Mouse (Mus musculus) bone marrow, adult 2 months (tissue): Measurements from ENCODE around the gene Acads. TPM values are rescaled to one million over a fixed set of nuclear protein-coding genes. Genes with fewer than 3 reads are reported as not detected.

Source experiments
- H3K27ac ChIP-seq: fragments of 200-500 bp; 2 replicates; pipeline ENCODE4 v1.5.1; 2012; ENCODE audit warnings: low read depth, mild to moderate bottlenecking, control low read depth, inconsistent platforms, low read length; ENCODE audit not compliant: control insufficient read depth, poor library complexity, insufficient read depth
- H3K4me1 ChIP-seq: fragments of 200-500 bp; 2 replicates; pipeline ENCODE4 v1.6.1; 2011; ENCODE audit warnings: low read length; ENCODE audit not compliant: control insufficient read depth, insufficient read depth
- H3K4me3 ChIP-seq: fragments of 200-500 bp; replicated peaks from 2 replicates; pipeline ENCODE3; 2011; ENCODE audit warnings: mild to moderate bottlenecking, low read depth, low read length, control low read depth; ENCODE audit not compliant: control insufficient read depth
- CTCF ChIP-seq: fragments of 200-500 bp; IDR thresholded peaks from 2 replicates; pipeline ENCODE4 v1.5.1; 2011; ENCODE audit warnings: low read length, control low read depth; ENCODE audit not compliant: control insufficient read depth, insufficient read depth
- POLR2A ChIP-seq: fragments of 200-500 bp; IDR thresholded peaks from 2 replicates; pipeline ENCODE4 v1.6.1; 2011; ENCODE audit warnings: low read depth, mild to moderate bottlenecking, control low read depth, low read length, borderline replicate concordance; ENCODE audit not compliant: control insufficient read depth
- WGBS: fragments of 180-500 bp; shearing (Covaris S2); methylation state at CpG from one replicate; pipeline ENCODE4 v1.1.7; 2018; 5-methylcytosine and 5-hydroxymethylcytosine counted together
- polyA plus RNA-seq: library from polyadenylated mRNA; stranded (reverse); fragments of >200 nt; gene quantifications from 2 replicates; pipeline ENCODE4 v1.2.4, GENCODE M21; 2011; ENCODE audit warnings: low replicate concordance; ENCODE audit not compliant: missing spikeins, insufficient read depth, insufficient read length

Gene Acads
- polyA plus RNA-seq, 1 experiment = 23.7 TPM

DNA sequence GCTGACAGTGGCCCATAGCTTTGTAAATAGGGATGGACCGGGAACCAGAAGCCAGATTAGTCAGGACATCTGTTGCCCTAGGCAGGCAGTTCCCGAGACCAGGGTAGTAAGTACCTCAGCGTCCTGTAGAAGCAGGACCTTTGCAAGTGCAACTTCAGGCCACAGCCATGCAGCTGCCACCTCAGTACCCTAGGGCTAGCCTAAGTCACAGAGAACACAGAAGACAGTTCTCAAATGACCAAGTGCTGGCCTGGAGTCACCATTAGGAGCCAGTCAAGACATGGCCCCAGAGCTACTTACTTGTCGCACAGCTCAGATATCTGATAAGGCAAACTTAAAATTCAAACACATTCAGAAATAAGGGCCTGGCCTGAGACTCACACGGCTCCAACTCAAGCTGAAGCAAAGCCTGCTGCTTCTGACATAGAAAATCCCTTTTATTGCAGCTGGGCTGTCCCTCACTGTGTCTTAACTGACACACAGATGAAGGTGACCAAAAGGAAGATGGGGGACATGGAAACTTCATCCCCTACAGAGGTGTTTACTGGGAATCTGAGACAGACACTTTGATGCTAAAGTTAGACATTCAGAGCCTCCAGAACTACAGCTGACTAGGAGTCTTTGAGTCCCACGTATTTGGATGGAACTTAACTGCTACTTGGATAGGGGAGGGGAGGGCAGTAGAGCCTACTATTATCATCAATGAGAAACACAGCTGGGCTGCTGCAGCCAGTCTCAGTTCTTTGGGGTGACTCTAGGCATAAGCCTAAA is 27.0 kb upstream of the Acads start:
- H3K4me1 ChIP-seq = peaks cover 2% of the 10 kb centered on the region
- no peak overlapping the region for H3K27ac ChIP-seq
- 83% methylated on average over 6 of the region's 6 CpGs for WGBS
- TF ChIP-seq CTCF (no peak), POLR2A (no peak)
- H3K4me3 ChIP-seq = no peak overlapping the region

- Histone ChIP-seq H3K27ac (no peak overlapping the region), H3K4me1 (no peaks in the 10 kb centered on the region; the same call in 1 of the 2 replicates), H3K4me3 (no peak overlapping the region)
- WGBS = 82% methylated on average over 11 of the region's 11 CpGs
- TF ChIP-seq POLR2A = no peak
- no peak for TF ChIP-seq CTCF
Measured at GRCm38 (mm10) chr5:115145253-115145968, 26.3 kb upstream of the Acads start.

DNA sequence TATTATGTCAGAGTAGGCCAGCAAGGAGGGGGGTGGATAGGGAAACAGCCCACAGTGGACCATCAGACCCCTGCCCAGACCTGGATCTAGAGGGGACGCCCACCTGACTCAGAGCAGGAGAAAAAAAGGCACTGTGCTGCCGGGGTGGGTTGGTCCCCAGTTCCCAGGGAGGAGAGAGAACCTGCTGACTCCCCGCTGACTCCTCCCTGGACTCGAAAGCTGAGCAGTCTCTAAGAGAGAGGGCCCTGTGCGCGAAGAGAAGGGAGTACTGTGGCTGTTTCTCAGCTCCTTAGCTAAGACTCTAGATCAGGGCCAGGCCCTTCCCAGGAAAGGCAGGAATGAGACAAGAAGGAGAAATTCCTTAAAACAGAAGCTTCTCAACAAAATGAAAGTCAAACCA is 25.3 kb upstream of the Acads start:
- Histone ChIP-seq H3K27ac (no peak overlapping the region), H3K4me1 (no peaks in the 10 kb centered on the region; the same call in 1 of the 2 replicates), H3K4me3 (no peak overlapping the region)
- WGBS = 75% methylated on average over 6 of the region's 6 CpGs
- TF ChIP-seq CTCF (no peak), POLR2A (no peak)

- no peak overlapping the region for H3K27ac ChIP-seq
- no peaks in the 10 kb centered on the region for H3K4me1 ChIP-seq
- WGBS = 81% methylated on average over 10 of the region's 10 CpGs
- no peak for TF ChIP-seq CTCF
- no peak for TF ChIP-seq POLR2A
- H3K4me3 ChIP-seq = no peak overlapping the region
Measured at GRCm38 (mm10) chr5:115143552-115143951, 24.4 kb upstream of the Acads start.

DNA sequence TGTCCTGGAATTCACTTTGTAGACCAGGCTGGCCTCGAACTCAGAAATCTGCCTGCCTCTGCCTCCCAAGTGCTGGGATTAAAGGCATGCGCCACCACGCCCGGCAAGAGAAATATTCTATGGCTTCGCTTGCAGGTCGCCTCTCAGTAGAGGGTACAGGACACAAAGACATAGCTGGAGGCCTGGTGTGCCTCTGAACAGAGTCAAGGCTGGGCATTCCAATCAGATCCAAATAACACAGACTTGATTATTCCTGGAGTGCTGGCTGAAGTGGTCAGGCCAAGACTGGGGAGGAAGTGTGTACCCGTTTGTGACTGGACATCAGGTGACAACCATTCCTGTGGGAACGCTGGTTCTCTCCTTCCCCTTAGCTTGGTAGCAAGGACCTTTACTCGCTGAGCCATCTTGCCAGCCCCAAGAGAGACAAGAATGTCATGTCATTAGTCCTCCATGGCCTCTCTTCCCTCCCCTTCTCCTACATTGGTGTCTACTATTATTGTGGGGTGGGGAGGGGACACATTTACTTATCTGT is 23.1 kb upstream of the Acads start:
- WGBS = 77% methylated on average over 9 of the region's 9 CpGs
- TF ChIP-seq POLR2A (no peak), CTCF (no peak)
- Histone ChIP-seq H3K4me3 (no peak overlapping the region), H3K4me1 (no peaks in the 10 kb centered on the region), H3K27ac (no peak overlapping the region)

DNA sequence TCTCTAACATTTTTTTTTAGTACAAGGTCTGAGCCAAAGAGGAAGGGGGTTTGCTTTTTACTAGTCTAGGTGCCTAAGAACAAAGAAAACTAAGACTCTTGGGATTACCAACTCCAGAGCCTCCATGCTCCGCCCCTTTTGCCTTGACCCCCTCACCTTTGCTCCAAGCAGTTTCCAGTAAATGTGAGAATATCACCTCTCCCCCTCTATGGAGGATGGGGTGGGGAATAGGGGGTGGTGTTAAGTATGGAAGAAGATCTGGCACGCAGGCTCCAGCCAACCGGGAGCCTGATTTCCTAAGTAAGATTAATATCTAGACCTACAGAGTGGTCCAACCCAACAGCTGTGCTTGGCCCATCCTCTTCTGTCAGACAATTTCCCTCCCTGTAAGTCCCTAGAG is 21.6 kb upstream of the Acads start:
- WGBS = 83% methylated on average over 3 of the region's 3 CpGs
- Histone ChIP-seq H3K4me1 (no peaks in the 10 kb centered on the region), H3K27ac (no peak overlapping the region), H3K4me3 (no peak overlapping the region)
- TF ChIP-seq CTCF (no peak), POLR2A (no peak)

DNA sequence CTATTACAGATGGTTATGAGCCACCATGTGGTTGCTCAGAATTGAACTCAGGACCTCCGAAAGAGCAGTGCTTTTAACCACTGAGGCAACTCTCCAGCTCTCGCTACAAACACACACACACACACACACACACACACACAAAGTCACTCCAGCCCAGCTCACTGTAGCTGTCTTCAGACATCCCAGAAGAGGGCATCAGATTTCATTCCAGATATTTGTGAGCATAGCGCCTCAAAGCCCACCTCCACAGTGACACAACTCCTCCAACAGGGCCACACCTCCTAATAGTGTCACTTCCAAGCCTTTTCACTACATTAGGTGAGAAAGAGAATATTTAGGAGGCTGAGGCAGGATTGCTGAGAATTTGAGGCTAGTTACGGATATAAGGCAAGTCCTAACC is 20.0 kb upstream of the Acads start:
- WGBS = 73% methylated on average over 4 of the region's 4 CpGs
- no peak overlapping the region for H3K4me3 ChIP-seq
- no peak for TF ChIP-seq POLR2A
- H3K4me1 ChIP-seq = no peaks in the 10 kb centered on the region
- no peak overlapping the region for H3K27ac ChIP-seq

- peak within 1 kb of the TSS; percentile 50 for H3K27ac ChIP-seq
- peak within 1 kb of the TSS; percentile 67 for H3K4me3 ChIP-seq
- peaks cover 4% of the 10 kb centered on the region for H3K4me1 ChIP-seq
- TF ChIP-seq CTCF = no peak
- TF ChIP-seq POLR2A = peak; percentile 34; the same call in 1 of the 2 replicates
- under 1% methylated on average over 81 of the region's 81 CpGs for WGBS
Measured at GRCm38 (mm10) chr5:115134234-115135165, 15.4 kb upstream of the Acads start, which contains the start of gene Unc119b. TSS of gene Unc119b (minus strand) at chr5:115134975.
